Mouse (Mus musculus) cerebellum, adult 9-11 months (tissue): Measurements from ENCODE around the gene 2310011J03Rik.
A peak's percentile ranks its signal among the peaks of the same experiment; 100 is the strongest.

ENCODE experiments used
- DNase-seq: peaks from one replicate; pipeline ENCODE4 v3.0.0; 2022

The 2310011J03Rik gene

DNA sequence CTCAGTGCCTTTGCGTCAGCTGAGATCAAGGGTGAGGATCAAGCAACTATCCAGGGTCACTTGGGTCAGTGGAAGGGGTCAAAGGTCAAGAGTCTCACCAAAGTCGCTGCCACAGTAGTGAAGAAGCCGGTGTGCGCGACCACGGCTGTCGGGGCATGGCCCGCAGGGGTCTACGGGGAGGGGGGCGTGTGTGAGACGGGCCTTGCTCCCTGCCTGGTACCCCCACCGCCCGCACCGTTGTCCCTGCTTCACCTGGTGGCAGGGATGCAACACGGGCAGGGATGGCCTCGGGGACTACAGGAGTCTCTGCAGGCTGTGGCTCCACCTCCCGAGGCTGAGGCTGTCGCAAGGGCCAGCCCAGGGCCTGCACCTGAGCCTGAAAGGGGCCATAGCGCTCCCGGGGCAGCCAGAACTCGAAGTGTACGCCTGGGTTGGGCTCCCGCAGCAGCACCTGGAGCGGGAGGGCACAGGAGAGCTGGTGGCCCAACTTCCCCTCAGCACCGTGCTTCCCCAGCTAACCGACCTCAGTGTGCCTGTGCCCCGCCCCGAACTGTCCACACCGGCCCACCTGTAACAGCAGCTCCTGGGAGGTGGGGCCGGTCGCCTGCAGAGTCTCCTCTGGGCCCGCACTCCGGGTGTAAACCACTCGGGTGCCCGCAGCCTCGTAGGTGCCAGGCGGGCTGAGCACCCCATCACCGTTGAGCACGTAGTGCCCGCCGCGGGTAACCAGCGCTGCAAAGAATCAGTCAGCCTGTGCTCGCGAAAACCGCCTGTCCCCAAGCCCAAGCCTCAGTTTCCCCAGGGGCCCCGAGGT, 21.4 kb upstream of the 2310011J03Rik start:
- no peak for DNase-seq

DNA sequence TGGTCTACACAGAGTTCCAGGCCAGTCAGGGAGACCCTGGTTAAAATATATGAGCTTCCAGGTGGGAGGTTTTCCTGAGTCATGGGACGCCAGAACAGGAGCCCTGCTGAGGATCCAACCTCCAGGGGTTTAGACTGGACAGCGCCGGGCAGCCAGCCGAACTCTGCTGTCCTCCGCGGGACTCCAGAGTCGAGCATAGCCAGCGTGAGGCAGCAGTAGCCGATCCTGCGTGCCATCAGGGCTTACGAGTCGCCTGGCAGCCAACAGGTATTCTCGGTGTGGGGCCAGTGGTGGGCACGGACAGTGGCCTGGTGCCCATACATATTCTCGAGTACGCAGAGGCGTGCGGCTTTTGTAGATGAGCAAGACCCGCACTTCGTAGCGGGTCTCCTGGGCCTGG, 20.7 kb upstream of the 2310011J03Rik start:
- DNase-seq, result no peak

- DNase-seq, result peak; percentile 81
These were observed 19.8 kb upstream of the 2310011J03Rik start for GRCm38 (mm10) chr10:80339941-80340750.

GRCm38 (mm10) chr10:80336263-80336662, 15.9 kb upstream of the 2310011J03Rik start:
- no peak for DNase-seq

GRCm38 (mm10) chr10:80332525-80332989, 12.2 kb upstream of the 2310011J03Rik start:
- DNase-seq, result peak; percentile 83

- DNase-seq, result peak; percentile 82
These were observed 11.5 kb upstream of the 2310011J03Rik start for GRCm38 (mm10) chr10:80331636-80332524.

DNA sequence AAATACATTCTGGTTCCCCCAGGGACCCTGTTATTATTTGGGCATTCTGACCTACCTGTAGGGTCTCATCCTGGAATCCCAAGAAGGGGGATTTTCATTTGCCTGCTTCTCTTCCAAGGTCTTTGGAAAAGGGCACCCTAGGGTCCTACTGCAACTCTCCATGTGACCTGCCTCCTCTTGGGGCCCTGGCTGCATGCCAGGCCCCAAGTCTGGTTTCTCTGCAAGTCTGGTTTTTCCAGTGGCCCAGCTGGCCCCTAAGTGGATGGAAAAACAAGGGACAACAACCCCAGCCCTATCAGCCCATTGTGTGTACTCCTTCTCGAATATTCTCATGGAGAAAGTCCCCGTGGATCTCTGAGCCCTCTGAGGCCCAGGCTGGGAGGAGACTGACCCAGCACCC, 10.6 kb upstream of the 2310011J03Rik start:
- peak; percentile 66 for DNase-seq

- DNase-seq, result no peak
These were observed 9.7 kb upstream of the 2310011J03Rik start for GRCm38 (mm10) chr10:80330084-80330483.

- DNase-seq, result peak; percentile 100
These were observed 9.1 kb upstream of the 2310011J03Rik start, which contains the start of the genes Pcsk4 and Reep6 for GRCm38 (mm10) chr10:80329273-80330081. Gene Pcsk4, minus strand, starts transcription at chr10:80329498. Gene Reep6, plus strand, starts transcription at chr10:80329953.

DNA sequence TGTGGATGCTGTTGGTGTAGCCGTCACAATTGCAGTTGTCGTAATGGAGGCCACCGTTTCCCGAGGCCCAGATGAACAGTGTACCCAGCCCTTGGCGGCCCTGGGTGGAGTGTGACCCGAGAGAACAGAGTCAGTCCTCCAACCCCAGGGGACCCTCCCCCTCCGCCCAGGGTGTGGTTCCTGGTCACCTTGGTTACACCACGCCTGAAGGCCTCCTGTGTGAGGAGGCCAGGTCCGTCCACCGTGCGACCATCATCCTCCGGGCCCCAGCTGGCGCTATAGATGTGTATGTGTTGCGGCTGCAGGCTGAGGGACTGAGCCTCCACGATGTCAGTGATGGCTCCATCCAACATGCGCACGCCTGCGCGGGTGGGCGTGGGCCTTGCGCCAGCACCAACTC, 4.7 kb upstream of the 2310011J03Rik start:
- DNase-seq, result no peak

DNA sequence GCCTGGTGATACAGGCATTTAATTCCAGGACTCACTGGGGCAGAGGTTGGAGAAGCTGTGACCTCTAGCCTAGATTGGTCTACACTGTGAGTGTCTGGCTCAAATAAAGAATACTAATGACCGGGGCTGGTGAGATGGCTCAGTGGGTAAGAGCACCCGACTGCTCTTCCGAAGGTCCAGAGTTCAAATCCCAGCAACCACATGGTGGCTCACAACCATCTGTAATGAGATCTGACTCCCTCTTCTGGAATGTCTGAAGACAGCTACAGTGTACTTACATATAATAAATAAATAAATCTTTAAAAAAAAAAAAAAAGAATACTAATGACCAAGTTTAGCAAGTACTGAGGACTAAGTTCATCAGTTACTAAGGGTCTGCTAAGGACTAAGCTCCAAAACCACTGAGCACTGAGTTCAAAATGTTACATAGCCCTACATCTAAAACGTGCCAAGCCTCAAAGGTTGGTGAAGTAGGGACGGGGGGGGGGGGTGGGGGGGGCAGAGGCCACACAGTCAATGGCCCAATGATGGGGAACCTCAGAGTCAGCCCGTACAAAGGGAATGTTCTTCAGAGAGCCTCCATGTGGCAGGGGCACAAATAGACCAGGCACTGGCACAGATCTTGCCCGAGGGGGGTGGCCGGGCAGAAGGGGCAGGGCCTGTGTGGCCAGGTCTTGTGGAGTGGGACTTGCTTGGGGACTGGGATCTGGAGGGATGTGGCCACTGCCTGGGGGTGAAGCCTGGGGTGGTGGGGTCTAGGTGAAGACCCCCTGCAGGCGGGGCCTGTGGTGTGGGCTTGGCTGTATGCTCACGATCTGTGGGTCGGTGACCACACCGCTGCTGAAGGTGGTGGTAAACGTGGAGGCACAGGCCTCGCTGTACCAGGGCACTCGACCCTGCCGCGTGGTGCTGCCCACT, 4.0 kb upstream of the 2310011J03Rik start:
- DNase-seq, result peak; percentile 75

- DNase-seq, result peak; percentile 84
These were observed 3.2 kb upstream of the 2310011J03Rik start for GRCm38 (mm10) chr10:80323261-80324119.

- DNase-seq, result peak; percentile 66
These were observed 2.5 kb upstream of the 2310011J03Rik start for GRCm38 (mm10) chr10:80322811-80323211.

DNA sequence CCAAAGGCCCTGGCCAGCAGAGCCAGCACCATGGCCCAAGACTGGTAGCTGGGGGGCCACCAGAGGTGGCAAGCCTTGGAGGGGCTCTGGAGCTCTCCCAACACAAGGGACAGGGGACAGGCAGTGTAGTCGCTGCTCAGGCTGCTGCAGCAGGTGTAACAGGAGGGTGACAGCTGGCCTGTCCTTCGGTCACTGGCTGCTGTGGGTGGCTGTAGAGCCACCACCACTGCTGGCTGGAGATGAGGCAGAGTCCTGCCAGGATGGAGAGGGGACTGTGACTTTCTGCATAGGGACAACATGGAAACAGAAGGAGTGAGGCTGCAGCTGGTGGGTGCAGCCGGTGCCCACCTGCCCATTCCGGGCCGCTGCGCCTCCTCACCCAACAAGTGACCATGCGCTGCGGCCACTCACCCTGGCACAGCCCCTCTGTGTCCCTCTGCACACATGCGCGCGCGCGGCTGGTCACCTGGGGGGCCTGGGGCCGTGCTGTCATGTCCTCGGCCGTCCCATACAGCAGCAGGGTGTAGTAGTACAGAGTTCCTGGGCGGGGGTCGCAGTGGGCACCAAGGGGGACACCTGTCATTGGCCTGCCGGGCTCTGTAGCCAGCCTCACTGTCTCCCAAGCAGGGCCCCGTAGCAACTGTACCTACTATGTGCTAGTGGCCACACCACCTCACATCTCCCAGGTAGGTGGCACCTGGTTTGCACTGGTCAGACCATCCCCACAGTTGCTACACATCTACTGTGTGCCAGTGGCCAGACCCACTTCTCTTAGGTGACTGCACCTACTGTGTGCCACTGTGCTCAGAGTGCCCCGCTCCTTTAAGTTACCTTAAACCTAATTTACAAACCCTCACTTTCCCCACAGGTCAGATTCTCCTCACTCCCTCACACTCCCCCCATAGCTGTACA, 1.6 kb upstream of the 2310011J03Rik start:
- peak; percentile 70 for DNase-seq

GRCm38 (mm10) chr10:80321014-80321669, 805 bp upstream of the 2310011J03Rik start:
- no peak for DNase-seq

GRCm38 (mm10) chr10:80317011-80317410, 3.3 kb downstream of the 2310011J03Rik start:
- no peak for DNase-seq

DNA sequence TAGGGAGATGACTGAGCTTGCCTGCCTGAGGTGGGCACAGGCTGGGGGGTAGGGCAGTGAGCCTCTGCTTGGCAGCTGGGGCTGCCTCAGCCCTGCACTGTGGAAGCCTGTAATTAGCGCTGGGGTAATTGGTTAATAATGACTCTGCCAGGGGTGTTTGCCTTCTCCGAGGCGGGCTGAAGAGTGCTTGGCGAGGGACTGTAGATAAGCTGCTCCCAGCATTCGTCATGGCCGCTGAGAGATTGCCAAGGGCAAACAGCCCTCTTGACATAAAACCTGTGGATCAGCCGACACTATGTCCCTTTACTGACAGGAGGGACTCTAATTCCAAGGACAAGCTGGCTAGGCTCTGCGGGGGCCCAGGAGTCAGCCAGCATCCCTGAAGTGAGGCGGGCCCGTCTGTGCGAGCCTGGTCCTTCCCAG, 4.0 kb downstream of the 2310011J03Rik start:
- DNase-seq, result no peak

DNA sequence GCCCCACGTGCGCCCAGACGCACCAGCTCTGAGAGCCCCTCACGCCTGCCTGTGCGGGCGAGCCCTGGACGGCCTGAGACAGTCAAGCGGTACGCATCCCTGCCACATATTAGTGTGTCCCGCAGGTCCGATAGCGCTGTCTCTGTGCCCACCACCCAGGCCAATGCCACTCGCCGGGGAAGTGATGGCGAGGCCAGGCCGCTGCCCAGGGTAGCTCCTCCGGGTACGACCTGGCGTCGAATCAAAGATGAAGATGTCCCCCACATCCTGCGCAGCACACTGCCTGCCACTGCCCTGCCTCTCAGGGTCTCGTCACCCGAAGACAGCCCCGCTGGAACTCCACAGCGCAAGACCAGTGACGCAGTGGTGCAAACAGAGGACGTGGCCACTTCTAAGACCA, 5.0 kb downstream of the 2310011J03Rik start:
- DNase-seq, result peak; percentile 45
